Mouse (Mus musculus) bone marrow, adult 2 months (tissue): ENCODE measurements around the gene 2210016L21Rik.
"Not testable (repeated sequence)": the region's sequence is repeated elsewhere in the genome, so short reads cannot be mapped to it uniquely, and the experiment has no call there.

ENCODE experiments used
- CTCF ChIP-seq: fragments of 200-500 bp; IDR thresholded peaks from 2 replicates; pipeline ENCODE4 v1.5.1; 2011; ENCODE audit warnings: low read length, control low read depth; ENCODE audit not compliant: control insufficient read depth, insufficient read depth
- POLR2A ChIP-seq: fragments of 200-500 bp; IDR thresholded peaks from 2 replicates; pipeline ENCODE4 v1.6.1; 2011; ENCODE audit warnings: low read depth, mild to moderate bottlenecking, control low read depth, low read length, borderline replicate concordance; ENCODE audit not compliant: control insufficient read depth

- not testable (repeated sequence) for TF ChIP-seq POLR2A, CTCF
Observed at GRCm38 (mm10) chr5:114917357-114917756, 24.6 kb upstream of the 2210016L21Rik start.
